Comparison of ENCODE assay signal across 7 mouse cellular contexts in genomic region chr13:95481428-95481827, GRCm38 (mm10). TPM values are rescaled to one million over a fixed set of nuclear protein-coding genes. Genes with fewer than 3 reads are reported as not detected.
DNase-seq lines count a peak whose midpoint lies in the region; ATAC-seq and TF ChIP-seq lines count a peak whose summit lies in the region.

No protein-coding gene starts in this region.

- H3K36me3 ChIP-seq in midbrain, embryonic 14.5 days (ENCODE audit: control insufficient read depth, insufficient read depth, low read length), result no peaks in the 10 kb centered on the region
- H3K36me3 ChIP-seq in small intestine, adult 2 months (ENCODE audit: control insufficient read depth, insufficient read depth, low read length), result no peaks in the 10 kb centered on the region

- no peaks in the 10 kb centered on the region for H3K4me1 ChIP-seq in midbrain, embryonic 14.5 days (ENCODE audit: control insufficient read depth, insufficient read depth, low read length)
- H3K4me1 ChIP-seq in small intestine, adult 2 months (ENCODE audit: control insufficient read depth, insufficient read depth, insufficient read length, low read length), result no peaks in the 10 kb centered on the region

- TF ChIP-seq POLR2A in small intestine, adult 2 months (IDR thresholded peaks at IDR 0.05; ENCODE audit: low read depth, low read length), result no peak

- H3K9me3 ChIP-seq in midbrain, embryonic 14.5 days (ENCODE audit: control insufficient read depth, low read length), result no peaks in the 10 kb centered on the region

- no peaks in the 10 kb centered on the region for H3K27me3 ChIP-seq in midbrain, embryonic 14.5 days (ENCODE audit: control insufficient read depth, insufficient read depth, low read length)
- no peaks in the 10 kb centered on the region for H3K27me3 ChIP-seq in small intestine, adult 2 months (ENCODE audit: control insufficient read depth, insufficient read depth, low read length)

- peak; percentile 54 for ATAC-seq in inflammation-experienced regulatory T-cells, adult 6 months
- ATAC-seq in midbrain, embryonic 14.5 days (ENCODE audit: low FRiP score, low TSS enrichment), result peak; percentile 62; the same call in 1 of the 2 replicates

- peak; percentile 68; the same call in 1 of the 2 replicates for TF ChIP-seq CTCF in small intestine, adult 2 months (IDR thresholded peaks at IDR 0.05; ENCODE audit: extremely low read depth, insufficient read length, insufficient replicate concordance, low read depth, low read length)

- H3K27ac ChIP-seq in midbrain, embryonic 14.5 days (replicated peaks; ENCODE audit: low read depth, low read length), result no peak overlapping the region
- no peak overlapping the region for H3K27ac ChIP-seq in small intestine, adult 2 months (ENCODE audit: insufficient read depth, low read depth, low read length)

- no peak overlapping the region for H3K4me3 ChIP-seq in midbrain, embryonic 14.5 days (replicated peaks; ENCODE audit: low read depth, low read length)
- H3K4me3 ChIP-seq in small intestine, adult 2 months (ENCODE audit: low read depth, low read length), result no peak overlapping the region

- no peak overlapping the region for H3K9ac ChIP-seq in midbrain, embryonic 14.5 days (replicated peaks; ENCODE audit: low read length)

- WGBS in midbrain, embryonic 14.5 days, result 15% methylated on average over 4 of the region's 4 CpGs
- WGBS in small intestine, adult 2 months, result 4% methylated on average over 4 of the region's 4 CpGs

- H3K4me2 ChIP-seq in midbrain, embryonic 14.5 days (ENCODE audit: low read length), result no peak overlapping the region

- peak; percentile 42 for DNase-seq in WW6 (ENCODE audit: low read depth, low spot score)
- DNase-seq in cerebellum, adult 9-11 months, result peak; percentile 24
- DNase-seq in frontal cortex, postnatal 10 days (ENCODE audit: low spot score in 2 of 2), result peak; percentile 34 to 71
- DNase-seq in left cerebral cortex, adult 9 months (ENCODE audit: low spot score in 2 of 2), result peak; percentile 13 to 82
- peak; percentile 94 for DNase-seq in midbrain, embryonic 14.5 days

RNA-seq across cellular contexts. Expression of gene S100z, which starts 2.9 kb away (rescaled TPM):
- not detected for polyA plus RNA-seq in inflammation-experienced regulatory T-cells, adult 6 months (2017; shearing (Covaris generic))
- polyA plus RNA-seq in midbrain, embryonic 14.5 days (2014; fragmentation: Nextera tagmentation; extraction: Ambion mirVana), result not detected in 2 replicates
- polyA plus RNA-seq in small intestine, adult 2 months (2012; rRNA removed), result not detected in 2 replicates

RNA-seq across cellular contexts. Expression of gene Crhbp, which starts 36.7 kb away (rescaled TPM):
- polyA plus RNA-seq in inflammation-experienced regulatory T-cells, adult 6 months (2017; shearing (Covaris generic)), result not detected
- polyA plus RNA-seq in midbrain, embryonic 14.5 days (2014; fragmentation: Nextera tagmentation; extraction: Ambion mirVana), result 3.2 and 3.3 TPM in 2 replicates
- not detected in 2 replicates for polyA plus RNA-seq in small intestine, adult 2 months (2012; rRNA removed)

RNA-seq across cellular contexts. Expression of gene F2rl1, which starts 43.6 kb away (rescaled TPM):
- polyA plus RNA-seq in inflammation-experienced regulatory T-cells, adult 6 months (2017; shearing (Covaris generic)), result 10 to 100 TPM; 11.0 to 24.6 (median 12.1) TPM
- 0.08 and 0.12 TPM in 2 replicates for polyA plus RNA-seq in midbrain, embryonic 14.5 days (2014; fragmentation: Nextera tagmentation; extraction: Ambion mirVana)
- 15.4 and 30.0 TPM in 2 replicates for polyA plus RNA-seq in small intestine, adult 2 months (2012; rRNA removed)

Comparison
In these comparisons a context has a peak if more than half of its experiments do, and no peak if none do; other contexts are left out.
1. DNase-seq: peak in every context shown above with its lines; median percentile 94 in midbrain, embryonic 14.5 days; 52 in frontal cortex, postnatal 10 days; 48 in left cerebral cortex, adult 9 months; 42 in WW6; 24 in cerebellum, adult 9-11 months.
2. RNA of gene F2rl1, which starts 43.6 kb away (polyA plus RNA-seq): 15.4 to 30.0 TPM in small intestine, adult 2 months and 11.0 to 24.6 TPM in inflammation-experienced regulatory T-cells, adult 6 months; 0.08 to 0.12 TPM in midbrain, embryonic 14.5 days; every median in the first group is over 10 times any median in the second.